In the genomic region with DNA sequence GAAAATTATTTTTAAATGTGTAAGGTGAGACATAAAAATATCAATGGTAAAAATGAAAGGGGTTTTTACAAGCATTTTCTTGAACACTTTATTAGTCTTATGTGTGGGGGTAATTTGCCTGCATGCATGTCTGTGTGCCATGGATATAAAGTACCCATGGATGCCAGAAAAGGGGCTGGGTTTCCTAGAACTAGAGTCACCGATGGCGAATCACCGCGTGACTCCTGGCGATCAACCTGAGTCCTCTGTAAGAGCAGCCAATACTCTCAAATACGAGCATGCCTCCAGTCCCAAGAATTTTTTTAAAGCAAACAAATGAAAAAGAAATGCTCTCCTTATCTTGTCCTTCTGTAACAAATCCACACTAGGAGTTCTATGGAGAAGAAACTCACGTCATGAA, we compare ENCODE assay signal across 26 mouse cellular contexts. TPM values are rescaled to one million over a fixed set of nuclear protein-coding genes. Genes with fewer than 3 reads are reported as not detected.
"Had no signal": no experiment of that assay in that cellular context is flagged by ENCODE, and none has a peak within 500 bp of the region (broad histone marks: within the 10 kb centered on the region; RNA-seq: fewer than 3 reads in every experiment).

No protein-coding gene starts in this region.

- H3K4me3 ChIP-seq: heart, embryonic 13.5 days; heart, embryonic 15.5 days; hindbrain, embryonic 13.5 days; hindbrain, embryonic 15.5 days; kidney, embryonic 15.5 days; limb, embryonic 13.5 days; limb, embryonic 15.5 days; liver, embryonic 12.5 days had no signal

- DNase-seq: gastrocnemius, postnatal 10 days; gastrocnemius, postnatal 36 days; heart, adult 18-20 months; heart, postnatal 14 days; kidney, adult 11 months; kidney, adult 2 months; kidney, adult 9 months; kidney, postnatal 14 days; kidney, postnatal 36 days; layer of hippocampus, adult 9-11 months; layer of hippocampus, postnatal 36 days; left cerebral cortex, postnatal 4 days had no signal

- H3K27ac ChIP-seq: heart, embryonic 13.5 days; heart, embryonic 15.5 days; hindbrain, embryonic 13.5 days; hindbrain, embryonic 15.5 days; hindbrain, postnatal 0 days; kidney, embryonic 15.5 days; kidney, postnatal 0 days; limb, embryonic 13.5 days; limb, embryonic 15.5 days; liver, embryonic 12.5 days; liver, embryonic 14.5 days had no signal

RNA-seq across cellular contexts. Expression of a gene that starts 12.3 kb away (rescaled TPM):
- total RNA-seq: gastrocnemius, postnatal 10 days; gastrocnemius, postnatal 36 days; heart, adult 18-20 months; heart, adult 8-10 months; heart, postnatal 14 days; hematopoietic stem cell, adult 5-6 weeks; hindbrain, postnatal 0 days; liver, adult 2 months had no signal

RNA-seq across cellular contexts. Expression of a gene that starts 36.9 kb away (rescaled TPM):
- total RNA-seq: hematopoietic stem cell, adult 5-6 weeks had no signal
